Mouse (Mus musculus): ENCODE measurements around the gene Efcab9.

- TF ChIP-seq CTCF (conservative IDR thresholded peaks at IDR 0.05; ENCODE audit: low read length) (no peak), POU5F1 (IDR thresholded peaks at IDR 0.05; ENCODE audit: borderline replicate concordance, low read length) (no peak), NANOG (IDR thresholded peaks at IDR 0.05; ENCODE audit: borderline replicate concordance, low read length) (no peak)
These were observed 35.3 kb upstream of the Efcab9 start for GRCm38 (mm10) chr11:32567000-32567855.
